ENCODE assay signal across 25 mouse cellular contexts in genomic region chr2:132174048-132174447, GRCm38 (mm10). TPM values are rescaled to one million over a fixed set of nuclear protein-coding genes. Genes with fewer than 3 reads are reported as not detected.
"Had no signal": no experiment of that assay in that cellular context is flagged by ENCODE, and none has a peak within 500 bp of the region (broad histone marks: within the 10 kb centered on the region; RNA-seq: fewer than 3 reads in every experiment).

No protein-coding gene starts in this region.

- H3K9ac ChIP-seq: embryonic facial prominence, embryonic 12.5 days; embryonic facial prominence, embryonic 13.5 days; embryonic facial prominence, embryonic 15.5 days; forebrain, embryonic 12.5 days; forebrain, embryonic 13.5 days; forebrain, embryonic 15.5 days; forebrain, postnatal 0 days had no signal

- H3K4me1 ChIP-seq: embryonic facial prominence, embryonic 10.5 days; embryonic facial prominence, embryonic 12.5 days; embryonic facial prominence, embryonic 13.5 days; embryonic facial prominence, embryonic 15.5 days; forebrain, embryonic 10.5 days; forebrain, embryonic 12.5 days; forebrain, embryonic 13.5 days; forebrain, embryonic 15.5 days; heart, embryonic 10.5 days had no signal

- H3K9me3 ChIP-seq: embryonic facial prominence, embryonic 10.5 days; embryonic facial prominence, embryonic 12.5 days; embryonic facial prominence, embryonic 13.5 days; embryonic facial prominence, embryonic 15.5 days; forebrain, embryonic 10.5 days; forebrain, embryonic 12.5 days; forebrain, embryonic 13.5 days; forebrain, embryonic 15.5 days; heart, embryonic 10.5 days had no signal

- H3K27me3 ChIP-seq: embryonic facial prominence, embryonic 12.5 days; embryonic facial prominence, embryonic 13.5 days; embryonic facial prominence, embryonic 15.5 days; forebrain, embryonic 12.5 days; forebrain, embryonic 13.5 days; forebrain, embryonic 15.5 days had no signal

- H3K36me3 ChIP-seq: embryonic facial prominence, embryonic 10.5 days; embryonic facial prominence, embryonic 12.5 days; embryonic facial prominence, embryonic 13.5 days; embryonic facial prominence, embryonic 15.5 days; forebrain, embryonic 10.5 days; forebrain, embryonic 12.5 days; forebrain, embryonic 15.5 days; heart, embryonic 10.5 days had no signal

- H3K4me3 ChIP-seq: embryonic facial prominence, embryonic 10.5 days; embryonic facial prominence, embryonic 12.5 days; embryonic facial prominence, embryonic 13.5 days; embryonic facial prominence, embryonic 15.5 days; erythroblast, embryonic 14.5 days; forebrain, embryonic 10.5 days; forebrain, embryonic 12.5 days; forebrain, embryonic 13.5 days; forebrain, embryonic 15.5 days; gastrocnemius, adult 2 months; heart, adult 2 months; heart, embryonic 10.5 days had no signal

- H3K27ac ChIP-seq: embryonic facial prominence, embryonic 10.5 days; embryonic facial prominence, embryonic 12.5 days; embryonic facial prominence, embryonic 13.5 days; embryonic facial prominence, embryonic 15.5 days; forebrain, embryonic 10.5 days; forebrain, embryonic 12.5 days; forebrain, embryonic 13.5 days; forebrain, embryonic 15.5 days; gastrocnemius, adult 2 months; heart, adult 2 months; heart, embryonic 10.5 days had no signal

- DNase-seq: cerebellum, adult 9-10 months; cerebellum, adult 9-11 months; cerebellum, postnatal 10 days; cerebellum, postnatal 14 days; cerebellum, postnatal 25 days; cerebellum, postnatal 36 days; embryo, embryonic 11 days; forebrain, postnatal 0 days; gastrocnemius, adult 2 months; gastrocnemius, postnatal 10 days; gastrocnemius, postnatal 14 days; gastrocnemius, postnatal 25 days; gastrocnemius, postnatal 36 days; heart, adult 18-20 months; heart, adult 2 months had no signal

RNA-seq across cellular contexts. Expression of gene Slc23a2, which starts 29.1 kb away (rescaled TPM):
- polyA plus RNA-seq: erythroblast, embryonic 14.5 days had no signal
